Mouse (Mus musculus): ENCODE data around the gene Tmem254c. TPM values are rescaled to one million over a fixed set of nuclear protein-coding genes. Genes with fewer than 3 reads are reported as not detected.

Tmem254c gene
- 10 to 100 TPM in 1 of 2 experiments, 1 to 10 TPM in 1; 9.5 to 14.1 TPM for total RNA-seq (2023)

GRCm38 (mm10) chr14:26067325-26067633, at the start of gene Tmem254c:
Gene Tmem254c (minus strand): TSS chr14:26067355.

GRCm38 (mm10) chr14:26081997-26082396, 14.8 kb upstream of the Tmem254c start, which contains the start of gene Cphx3:
Gene Cphx3 (plus strand): TSS chr14:26082297.

GRCm38 (mm10) chr14:26081216-26081615, 14.1 kb upstream of the Tmem254c start, which contains the start of gene Cphx2:
Gene Cphx2 (plus strand): TSS chr14:26081516.

GRCm38 (mm10) chr14:26042611-26043010, 24.5 kb downstream of the Tmem254c start, which contains the start of gene Gm9780:
Gene Gm9780 (minus strand): TSS chr14:26042711.

Other genes starting within 250 kb of the Tmem254c start
- 100 to 1,000 TPM; 389 to 411 TPM for gene Anxa11, start 225.2 kb downstream of the Tmem254c start, total RNA-seq (2023)
- gene Plac9a, start 164.3 kb downstream of the Tmem254c start, total RNA-seq (2023) = not detected
- gene Tmem254a, start 139.7 kb downstream of the Tmem254c start, total RNA-seq (2023) = 1 to 10 TPM; 1.7 to 2.7 TPM
- not detected for gene Cphx1, start 129.1 kb downstream of the Tmem254c start, total RNA-seq (2023)
- gene Duxbl1, start 88.8 kb downstream of the Tmem254c start, total RNA-seq (2023) = not detected
- gene Gm9780, start 24.6 kb downstream of the Tmem254c start, total RNA-seq (2023) = not detected
- gene Cphx2, start 14.2 kb upstream of the Tmem254c start, total RNA-seq (2023) = not detected
- gene Cphx3, start 14.9 kb upstream of the Tmem254c start, total RNA-seq (2023) = not detected
- not detected for gene Duxbl2, start 51.0 kb upstream of the Tmem254c start, total RNA-seq (2023)
- gene Plac9b, start 115.1 kb upstream of the Tmem254c start, total RNA-seq (2023) = not detected
- gene Tmem254b, start 139.7 kb upstream of the Tmem254c start, total RNA-seq (2023) = 1 to 10 TPM in 1 of 2 experiments, not detected in 1; 8.1 TPM
- gene Duxbl3, start 190.6 kb upstream of the Tmem254c start, total RNA-seq (2023) = not detected